Mouse (Mus musculus) T-cell, adult 2 months (primary cell): ENCODE measurements at regions not wholly inside any gene's neighbourhood (a gene's known extent, or its start where the extent isn't known, plus 50 kb on each side); places are given as distances from the start of the nearest gene placed in this dataset.

Experiments used
- DNase-seq: peaks from one replicate; pipeline ENCODE4 v3.0.0; 2022; ENCODE audit warnings: low spot score

GRCm38 (mm10) chr5:141137716-141138115, 103.6 kb upstream of the Sdk1 start:
- no peak for DNase-seq

GRCm38 (mm10) chr5:141138771-141139360, 102.4 kb upstream of the Sdk1 start:
- DNase-seq = no peak

GRCm38 (mm10) chr5:141139361-141139912, 101.9 kb upstream of the Sdk1 start:
- no peak for DNase-seq

GRCm38 (mm10) chr5:141160391-141160790, 80.9 kb upstream of the Sdk1 start:
- DNase-seq = no peak

GRCm38 (mm10) chr5:141160956-141161355, 80.3 kb upstream of the Sdk1 start:
- DNase-seq = no peak

- no peak for DNase-seq
Observed at GRCm38 (mm10) chr5:141182442-141182841, 58.8 kb upstream of the Sdk1 start.

GRCm38 (mm10) chr5:141189033-141189432, 52.3 kb upstream of the Sdk1 start:
- DNase-seq = no peak
